Mouse (Mus musculus) heart, postnatal 0 days (tissue): ENCODE measurements around the gene Cdkal1.

Experiments
- CTCF ChIP-seq: IDR thresholded peaks from 2 replicates; pipeline ENCODE4 v1.5.1; 2016; ENCODE audit warnings: antibody characterized with exemption, control low read depth, low read depth
- EP300 ChIP-seq: IDR thresholded peaks from 2 replicates; pipeline ENCODE4 v1.6.1; 2016; ENCODE audit warnings: antibody characterized with exemption, low read depth

- no peak for TF ChIP-seq CTCF
- no peak for TF ChIP-seq EP300
Observed at GRCm38 (mm10) chr13:29537906-29538305, 317.6 kb downstream of the Cdkal1 start.
